Mouse (Mus musculus) frontal cortex, postnatal 25 days (tissue): ENCODE results near the gene Habp4.

Experiments
- DNase-seq, 2 experiments: peaks; one replicate each; pipeline ENCODE4 v3.0.0; 2022; ENCODE audit warnings: low spot score in 2 of 2

The Habp4 gene

GRCm38 (mm10) chr13:64178746-64179652 lies 17.4 kb downstream of the Habp4 start:
- no peak for DNase-seq

GRCm38 (mm10) chr13:64180300-64180699 lies 18.7 kb downstream of the Habp4 start:
- DNase-seq = no peak

GRCm38 (mm10) chr13:64180888-64181287 lies 19.3 kb downstream of the Habp4 start:
- peak in 1 of 2 experiments; percentile 43 for DNase-seq

- DNase-seq = no peak
Measured at GRCm38 (mm10) chr13:64182091-64182490, 20.5 kb downstream of the Habp4 start.

DNA sequence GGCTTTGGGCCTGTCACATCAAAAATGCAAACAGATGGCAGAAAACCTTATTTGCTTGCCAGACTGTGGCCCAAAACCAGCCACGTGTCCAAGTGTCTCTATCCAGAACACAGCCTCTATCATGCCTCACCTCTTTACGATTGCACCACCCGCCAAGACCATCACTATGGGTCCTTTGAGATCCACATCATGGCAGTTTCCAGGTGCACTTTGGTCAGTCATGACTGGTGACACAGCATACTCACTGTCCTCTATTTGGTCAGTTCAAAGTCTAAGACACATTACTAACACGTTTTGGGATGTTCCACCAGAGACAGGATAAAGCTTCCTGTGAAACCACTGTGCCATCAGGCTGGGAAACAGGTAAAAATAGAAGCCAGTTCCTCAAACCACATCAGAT lies 22.0 kb downstream of the Habp4 start:
- DNase-seq = no peak

DNA sequence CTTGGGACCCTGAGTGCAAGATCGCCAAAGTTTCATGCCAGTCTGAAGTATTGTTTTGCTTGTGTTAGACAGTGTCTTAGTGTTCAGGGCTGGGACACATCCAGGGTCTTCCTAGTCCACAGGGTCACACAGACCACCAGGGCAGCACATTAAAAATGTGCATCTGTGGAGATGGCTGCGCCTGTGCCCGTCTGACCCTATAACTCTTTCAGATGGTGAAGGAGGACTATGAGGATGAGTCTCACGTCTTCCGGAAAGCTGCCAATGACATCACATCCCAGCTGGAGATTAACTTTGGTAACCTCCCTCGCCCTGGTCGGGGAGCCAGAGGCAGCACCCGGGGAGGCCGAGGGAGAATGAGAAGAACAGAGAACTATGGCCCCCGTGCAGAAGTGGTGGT lies 22.7 kb downstream of the Habp4 start:
- DNase-seq = no peak

- no peak for DNase-seq
Measured at GRCm38 (mm10) chr13:64185176-64185575, 23.6 kb downstream of the Habp4 start.

DNA sequence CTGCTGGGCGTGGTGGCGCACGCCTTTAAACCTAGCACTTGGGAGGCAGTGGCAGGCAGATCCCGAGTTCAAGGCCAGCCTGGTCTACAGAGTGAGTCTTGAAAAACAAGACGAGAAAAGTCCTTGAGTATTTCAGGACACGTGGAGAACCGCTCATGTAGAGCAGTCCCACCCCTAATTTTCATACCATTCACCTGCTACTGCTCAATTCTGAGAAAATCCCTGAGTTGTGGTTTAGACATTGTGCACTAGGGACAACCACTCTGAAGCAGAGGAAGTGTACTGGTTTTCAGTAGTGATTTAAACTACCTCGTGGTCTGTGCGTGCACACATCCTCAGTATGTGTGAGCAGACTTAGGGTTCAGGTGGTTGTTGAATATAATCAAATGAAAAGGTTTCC lies 24.0 kb downstream of the Habp4 start:
- no peak for DNase-seq

- no peak for DNase-seq
Measured at GRCm38 (mm10) chr13:64186516-64186915, 24.9 kb downstream of the Habp4 start.

DNA sequence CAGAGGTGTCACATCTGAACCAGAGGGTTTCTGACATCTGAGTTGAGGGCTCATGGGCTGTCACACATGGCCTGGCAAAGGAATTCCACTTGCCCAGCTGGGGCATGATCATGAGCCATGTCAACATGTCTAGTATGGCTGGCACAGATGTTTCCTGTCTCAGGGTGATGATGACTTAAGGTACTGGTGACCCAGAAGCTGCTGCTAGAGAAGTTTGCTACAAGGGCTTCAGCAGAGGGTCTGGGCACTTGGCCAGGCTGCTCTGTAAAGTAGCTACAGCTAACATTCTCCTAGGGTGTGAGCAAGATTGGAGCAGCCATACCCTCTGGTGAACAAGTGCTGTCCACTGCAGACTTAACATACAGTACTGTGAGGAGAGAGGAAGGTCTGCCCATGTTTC lies 25.4 kb downstream of the Habp4 start:
- no peak for DNase-seq

- no peak for DNase-seq
Measured at GRCm38 (mm10) chr13:64197899-64198298, 36.3 kb downstream of the Habp4 start.

GRCm38 (mm10) chr13:64198310-64198709 lies 36.7 kb downstream of the Habp4 start:
- no peak for DNase-seq

GRCm38 (mm10) chr13:64200911-64201310 lies 39.3 kb downstream of the Habp4 start:
- no peak for DNase-seq

DNA sequence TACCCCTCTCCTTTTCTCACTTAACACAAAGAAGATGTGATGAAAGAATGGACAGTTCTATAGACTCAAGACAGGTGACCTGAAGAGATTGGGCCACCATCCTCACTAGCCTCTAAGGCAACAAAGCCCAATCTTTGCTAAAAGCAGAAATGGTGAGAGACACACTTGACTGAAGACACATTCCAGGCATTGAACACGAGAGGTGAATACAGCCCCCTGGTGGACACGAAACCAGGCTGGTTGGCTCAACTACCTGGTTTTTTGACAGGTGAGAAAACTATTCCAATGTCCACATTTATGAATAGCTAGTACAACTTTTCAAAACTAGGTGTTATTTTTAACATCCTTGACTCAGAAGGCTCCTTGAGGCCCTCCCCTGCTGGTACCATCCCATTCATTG lies 43.1 kb downstream of the Habp4 start:
- DNase-seq = no peak

GRCm38 (mm10) chr13:64205186-64205585 lies 43.6 kb downstream of the Habp4 start:
- no peak for DNase-seq

DNA sequence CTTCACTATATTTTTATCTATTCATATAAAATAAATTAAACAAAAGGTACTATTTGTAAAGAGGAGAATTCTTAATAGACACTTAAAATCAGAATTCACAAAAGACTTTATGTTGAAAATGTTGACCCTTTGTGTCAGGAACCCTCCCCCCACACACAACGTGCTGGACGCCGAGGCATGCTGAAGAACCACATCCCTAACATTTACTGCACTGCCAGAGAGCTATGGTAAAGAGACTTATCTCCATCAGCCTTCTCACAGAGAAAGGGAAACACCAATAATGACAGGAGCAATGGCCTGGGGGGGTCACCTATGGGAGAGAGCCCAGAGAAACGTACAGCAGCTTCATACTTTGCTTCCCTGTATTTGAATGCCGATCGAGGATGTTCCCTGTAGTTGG lies 46.5 kb downstream of the Habp4 start:
- no peak for DNase-seq

DNA sequence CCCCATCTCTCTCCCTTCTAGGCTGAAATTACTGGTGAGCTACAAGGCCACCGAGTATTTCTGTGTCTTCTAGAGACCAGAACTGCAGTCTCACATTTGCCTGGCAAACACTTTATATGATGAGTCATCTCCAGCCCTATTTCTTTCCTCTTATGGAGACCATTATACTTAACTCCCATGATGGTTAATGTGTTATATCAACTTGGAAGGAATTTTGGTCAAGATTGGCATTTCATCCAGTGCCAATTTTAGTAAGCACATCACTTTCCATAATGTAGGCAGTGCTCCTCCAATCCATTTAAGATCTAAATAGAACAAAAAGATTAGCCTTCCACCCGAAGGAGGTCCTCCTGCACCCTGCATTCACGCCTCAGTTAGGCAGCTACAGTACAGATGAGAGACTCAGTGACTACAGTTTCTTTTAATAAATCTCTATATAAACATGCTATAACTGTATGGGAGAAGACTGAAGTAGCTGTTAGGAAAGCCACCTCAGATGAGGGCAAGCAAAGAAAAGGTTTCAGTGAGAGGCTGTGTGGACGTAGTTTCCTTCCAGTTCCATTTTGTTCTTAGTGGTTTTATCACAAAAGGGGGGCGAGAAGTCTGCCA lies 50.5 kb downstream of the Habp4 start:
- no peak for DNase-seq

- DNase-seq = no peak
Measured at GRCm38 (mm10) chr13:64214891-64215290, 53.3 kb downstream of the Habp4 start.

GRCm38 (mm10) chr13:64225738-64226137 lies 64.1 kb downstream of the Habp4 start:
- no peak for DNase-seq

- DNase-seq = no peak
Measured at GRCm38 (mm10) chr13:64226725-64227124, 65.1 kb downstream of the Habp4 start.

DNA sequence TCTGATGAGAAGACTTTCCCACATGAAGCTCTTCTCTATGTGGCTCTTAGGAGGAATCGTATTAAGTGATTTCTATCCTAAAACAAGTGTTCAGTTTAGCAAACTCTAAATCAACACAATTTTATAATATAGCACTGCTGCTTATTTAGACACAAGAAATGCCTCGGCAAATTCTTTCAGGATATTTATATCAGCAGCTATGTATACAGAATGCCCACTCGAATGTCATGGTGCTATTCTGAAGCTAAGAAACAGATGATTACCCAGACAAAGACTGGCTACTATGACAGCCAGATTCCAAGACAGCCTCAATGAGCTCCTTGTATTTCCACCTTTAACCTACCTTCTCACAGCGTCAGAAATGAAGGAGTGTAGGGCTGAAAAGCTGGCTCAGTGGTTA lies 71.5 kb downstream of the Habp4 start:
- DNase-seq = no peak

GRCm38 (mm10) chr13:64235062-64235715 lies 73.6 kb downstream of the Habp4 start:
- no peak for DNase-seq

DNA sequence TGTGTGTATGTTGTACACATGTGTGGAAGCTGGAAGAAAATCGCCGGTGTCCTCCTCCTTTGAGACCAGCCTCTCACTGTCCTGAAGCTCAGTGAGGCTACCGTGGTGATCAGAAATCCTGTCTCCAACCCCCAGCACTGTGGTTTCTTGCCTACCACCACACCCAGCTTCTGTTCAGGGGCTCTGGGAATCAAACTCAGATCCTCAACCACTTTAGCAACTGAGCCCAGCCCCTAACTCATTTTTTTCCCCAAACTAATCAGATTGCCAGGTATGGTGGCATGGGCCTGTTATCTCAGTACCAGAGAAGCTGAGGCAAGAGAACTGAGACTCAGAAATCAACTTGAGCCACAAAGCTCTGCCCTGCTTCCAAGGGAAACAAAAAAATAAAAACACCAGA lies 74.2 kb downstream of the Habp4 start:
- DNase-seq = no peak
